Mouse (Mus musculus): ENCODE measurements around the gene Krtap4-1. TPM values are rescaled to one million over a fixed set of nuclear protein-coding genes. Genes with fewer than 3 reads are reported as not detected.
"Not testable (repeated sequence)": the region's sequence is repeated elsewhere in the genome, so short reads cannot be mapped to it uniquely, and the experiment has no call there.

The Krtap4-1 gene
- total RNA-seq, 2 experiments from 2014 or later: not detected

DNA sequence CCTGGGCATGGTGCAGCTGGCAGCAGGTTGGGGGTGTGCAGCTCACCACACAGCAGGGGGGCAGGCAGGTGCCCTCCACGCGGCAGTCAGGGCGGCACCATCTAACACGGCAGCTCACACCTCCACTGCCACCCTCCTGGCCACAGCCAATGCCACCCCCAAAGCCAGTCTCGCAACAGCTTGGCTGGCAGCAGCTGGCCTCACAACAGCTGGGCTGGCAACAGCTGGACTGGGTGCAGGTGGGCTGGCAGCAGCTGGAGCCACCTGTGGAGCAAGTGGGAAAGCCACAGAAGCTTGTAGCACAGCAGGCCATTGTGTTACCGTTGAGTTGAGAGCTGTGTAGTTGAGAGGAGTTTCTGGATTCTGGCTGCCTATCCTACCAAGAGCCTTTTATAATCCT is 30.3 kb downstream of the Krtap4-1 start, which contains the start of gene Krtap9-3:
TSS of gene Krtap9-3 (minus strand) at position 364 of the 400 bp plus-strand sequence.
- DNase-seq (ENCODE audit: low spot score in 2 of 2); intact Hi-C loops (cut with DNase I): not testable (repeated sequence)

DNA sequence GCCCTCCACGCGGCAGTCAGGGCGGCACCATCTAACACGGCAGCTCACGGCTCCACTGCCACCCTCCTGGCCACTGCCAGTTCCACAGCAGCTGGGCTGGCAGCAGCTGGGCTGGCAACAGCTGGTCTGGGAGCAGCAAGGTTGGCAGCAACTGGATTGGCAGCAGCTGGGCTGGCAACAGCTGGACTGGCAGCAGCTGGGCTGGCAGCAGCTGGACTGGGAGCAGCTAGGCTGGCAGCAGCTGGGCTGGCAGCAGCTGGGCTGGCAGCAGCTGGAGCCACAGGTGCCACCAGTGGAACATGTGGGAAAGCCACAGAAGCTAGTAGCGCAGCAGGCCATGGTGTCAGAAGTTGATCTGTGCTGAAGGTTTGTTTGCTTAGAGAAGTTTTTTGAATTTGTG is 37.1 kb downstream of the Krtap4-1 start, which contains the start of gene Krtap1-3:
TSS of gene Krtap1-3 (minus strand) at position 359 of the 400 bp plus-strand sequence.
- no peak for DNase-seq (ENCODE audit: low spot score in 2 of 2)
- intact Hi-C loops (cut with DNase I): no loop called here

DNA sequence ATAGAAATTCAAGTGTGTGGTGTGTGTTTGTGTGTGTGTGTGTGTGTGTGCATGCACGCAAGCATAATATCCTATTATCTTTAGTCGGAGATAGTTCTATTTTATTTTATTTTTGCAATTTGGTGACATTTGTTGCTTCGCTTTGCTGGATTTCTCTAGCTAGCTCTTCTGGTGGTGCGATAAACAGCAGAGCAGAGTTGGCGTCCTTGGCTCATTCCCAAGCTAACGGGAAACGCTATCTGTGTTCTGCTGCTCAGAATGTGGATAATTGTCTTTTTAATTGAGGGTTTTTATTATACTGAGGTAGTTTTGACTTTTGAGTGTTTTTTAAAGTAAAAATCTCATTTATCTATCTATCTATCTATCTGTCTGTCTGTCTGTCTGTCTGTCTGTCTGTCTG is 42.9 kb downstream of the Krtap4-1 start:
- intact Hi-C loops (cut with DNase I): no loop called here
- peak; percentile 18 to 26 for DNase-seq (ENCODE audit: low spot score in 2 of 2)

DNA sequence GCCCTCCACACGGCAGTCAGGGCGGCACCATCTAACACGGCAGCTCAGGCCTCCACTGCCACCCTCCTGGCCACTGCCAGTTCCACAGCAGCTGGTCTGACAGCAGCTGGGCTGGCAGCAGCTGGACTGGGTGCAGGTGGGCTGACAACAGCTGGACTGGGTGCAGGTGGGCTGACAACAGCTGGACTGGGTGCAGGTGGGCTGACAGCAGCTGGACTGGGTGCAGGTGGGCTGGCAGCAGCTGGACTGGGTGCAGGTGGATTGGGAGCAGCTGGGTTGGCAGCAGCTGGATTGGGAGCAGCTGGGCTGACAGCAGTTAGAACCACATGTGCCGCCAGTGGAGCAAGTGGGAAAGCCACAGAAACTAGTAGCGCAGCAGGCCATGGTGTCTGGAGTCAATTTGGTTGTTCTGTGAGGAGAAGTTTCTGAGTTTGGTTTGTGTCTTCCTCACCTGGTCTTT is 44.8 kb downstream of the Krtap4-1 start, which contains the start of gene Krtap1-4:
TSS of gene Krtap1-4 (minus strand) at position 410 of the 460 bp plus-strand sequence.
- no peak for DNase-seq (ENCODE audit: low spot score in 2 of 2)
- intact Hi-C loops (cut with DNase I): no loop called here

DNA sequence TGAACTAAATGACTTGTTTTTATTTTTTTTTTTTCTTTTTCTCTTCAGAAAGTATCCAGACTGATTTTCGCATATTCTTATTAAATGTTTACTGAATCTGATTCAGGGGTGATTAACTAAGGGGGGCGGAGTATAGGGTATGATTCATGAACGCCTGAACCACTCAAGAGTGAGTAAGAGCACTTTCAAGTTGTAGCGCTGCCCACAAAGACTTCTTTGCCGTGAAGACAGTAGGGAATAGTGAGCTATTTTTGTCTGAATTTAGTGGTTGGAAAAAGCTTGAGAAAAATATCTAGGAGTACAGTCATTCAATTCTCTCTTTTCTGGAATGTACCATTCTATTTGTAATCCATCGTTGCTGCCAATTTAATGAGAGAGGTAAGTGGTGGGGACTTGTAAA is 46.5 kb downstream of the Krtap4-1 start:
- DNase-seq (ENCODE audit: low spot score in 2 of 2): peak in 1 of 2 experiments; percentile 45
- intact Hi-C loops (cut with DNase I): no loop called here

DNA sequence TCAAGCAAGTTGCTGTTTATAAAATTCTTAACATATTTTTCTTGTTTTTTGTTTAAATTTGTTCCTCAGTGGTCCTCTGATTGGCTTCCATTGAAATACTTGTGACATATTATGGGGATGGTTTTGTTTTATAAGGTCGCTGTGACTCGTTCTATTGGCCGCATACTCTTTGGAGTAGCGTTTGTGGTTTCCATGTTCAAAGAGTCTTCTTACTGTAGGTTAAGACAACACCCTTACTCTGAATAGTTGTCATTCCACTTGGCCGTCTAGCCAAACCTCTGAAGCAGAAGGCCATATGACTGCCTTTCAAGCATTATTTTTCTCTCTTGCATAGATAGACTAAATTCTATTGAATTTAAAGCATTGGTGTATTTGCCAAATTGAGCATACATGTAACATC is 47.0 kb downstream of the Krtap4-1 start:
- intact Hi-C loops (cut with DNase I): no loop called here
- no peak for DNase-seq (ENCODE audit: low spot score in 2 of 2)

DNA sequence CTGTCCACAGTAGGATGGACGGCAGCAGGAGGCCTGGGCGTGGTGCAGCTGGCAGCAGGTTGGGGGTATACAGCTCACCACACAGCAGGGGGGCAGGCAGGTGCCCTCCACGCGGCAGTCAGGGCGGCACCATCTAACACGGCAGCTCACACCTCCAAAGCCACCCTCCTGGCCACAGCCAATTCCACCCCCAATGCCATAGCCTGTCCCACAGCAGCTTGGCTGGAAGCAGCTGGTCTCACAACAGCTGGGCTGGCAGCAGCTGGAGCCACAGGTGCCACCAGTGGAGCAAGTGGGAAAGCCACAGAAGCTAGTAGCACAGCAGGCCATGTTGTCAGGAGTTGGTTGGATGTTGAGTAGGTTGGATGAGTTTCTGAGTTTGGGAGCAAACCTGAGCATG is 47.4 kb downstream of the Krtap4-1 start, which contains the start of gene Krtap1-5:
TSS of gene Krtap1-5 (minus strand) at position 381 of the 400 bp plus-strand sequence.
- intact Hi-C loops (cut with DNase I): no loop called here

More for the DNA sequence above, 47.4 kb downstream of the Krtap4-1 start, which contains the start of gene Krtap1-5:
- DNase-seq (ENCODE audit: low spot score in 2 of 2): no peak

Other genes starting within 250 kb of the Krtap4-1 start
- 10 to 100 TPM; 10.6 to 11.7 TPM for gene Krt10, start 238.9 kb downstream of the Krtap4-1 start, total RNA-seq (2021)
- gene Krt12, start 206.0 kb downstream of the Krtap4-1 start, total RNA-seq (2021): 10 to 100 TPM; 10.3 TPM
- not detected for gene Krt20, start 190.1 kb downstream of the Krtap4-1 start, total RNA-seq (2021)
- not detected for gene Krt23, start 135.1 kb downstream of the Krtap4-1 start, total RNA-seq (2021)
- not detected for gene Krt39, start 106.9 kb downstream of the Krtap4-1 start, total RNA-seq (2021)
- not detected for gene Krt40, start 85.1 kb downstream of the Krtap4-1 start, total RNA-seq (2021)
- not detected for gene Krtap3-3, start 77.4 kb downstream of the Krtap4-1 start, total RNA-seq (2021)
- not detected for gene Krtap3-2, start 71.4 kb downstream of the Krtap4-1 start, total RNA-seq (2021)
- gene Gm11939, start 68.8 kb downstream of the Krtap4-1 start, total RNA-seq (2021): not detected
- not detected for gene Krtap3-1, start 61.6 kb downstream of the Krtap4-1 start, total RNA-seq (2021)
- not detected for gene Krtap1-5, start 47.2 kb downstream of the Krtap4-1 start, total RNA-seq (2021)
- gene Krtap1-4, start 44.6 kb downstream of the Krtap4-1 start, total RNA-seq (2021): not detected
- not detected for gene Krtap1-3, start 36.9 kb downstream of the Krtap4-1 start, total RNA-seq (2021)
- not detected for gene Krtap9-3, start 30.1 kb downstream of the Krtap4-1 start, total RNA-seq (2021)
- not detected for gene Gm11938, start 24.9 kb downstream of the Krtap4-1 start, total RNA-seq (2021)
- gene Gm11937, start 18.0 kb downstream of the Krtap4-1 start, total RNA-seq (2021): not detected
- not detected for gene Krtap2-4, start 13.4 kb downstream of the Krtap4-1 start, total RNA-seq (2021)
- not detected for gene Gm11562, start 7.8 kb downstream of the Krtap4-1 start, total RNA-seq (2021)
- gene Krtap4-2, start 6.8 kb upstream of the Krtap4-1 start, total RNA-seq (2021): not detected
- not detected for gene Krtap4-7, start 15.9 kb upstream of the Krtap4-1 start, total RNA-seq (2021)
- gene Gm11555, start 22.0 kb upstream of the Krtap4-1 start, total RNA-seq (2021): not detected
- gene Gm11563, start 30.7 kb upstream of the Krtap4-1 start, total RNA-seq (2021): not detected
- gene Krtap4-6, start 37.7 kb upstream of the Krtap4-1 start, total RNA-seq (2021): not detected
- gene Gm14190, start 62.5 kb upstream of the Krtap4-1 start, total RNA-seq (2021): not detected
- gene Gm14180, start 106.1 kb upstream of the Krtap4-1 start, total RNA-seq (2021): not detected
- gene Gm11595, start 144.7 kb upstream of the Krtap4-1 start, total RNA-seq (2021): not detected
- gene Krtap4-8, start 152.5 kb upstream of the Krtap4-1 start, total RNA-seq (2021): not detected
- not detected for gene Krtap4-9, start 157.0 kb upstream of the Krtap4-1 start, total RNA-seq (2021)
- not detected for gene Gm11596, start 165.2 kb upstream of the Krtap4-1 start, total RNA-seq (2021)
- not detected for gene Gm11569, start 170.7 kb upstream of the Krtap4-1 start, total RNA-seq (2021)
- gene Gm11554, start 176.2 kb upstream of the Krtap4-1 start, total RNA-seq (2021): not detected
- gene Krtap4-13, start 181.7 kb upstream of the Krtap4-1 start, total RNA-seq (2021): not detected
- not detected for gene Gm11564, start 187.4 kb upstream of the Krtap4-1 start, total RNA-seq (2021)
- gene 2300003K06Rik, start 209.8 kb upstream of the Krtap4-1 start, total RNA-seq (2021): not detected
- gene Krtap4-16, start 223.4 kb upstream of the Krtap4-1 start, total RNA-seq (2021): not detected
- not detected for gene Gm11568, start 229.7 kb upstream of the Krtap4-1 start, total RNA-seq (2021)
- not detected for gene Gm11559, start 236.2 kb upstream of the Krtap4-1 start, total RNA-seq (2021)
- not detected for gene Krtap9-1, start 245.2 kb upstream of the Krtap4-1 start, total RNA-seq (2021)